Mouse (Mus musculus): Measurements from ENCODE around the gene Nup188.

Gene Nup188

GRCm38 (mm10) chr2:30380564-30381376, 94.6 kb downstream of the Nup188 start:
- peak; percentile 89 for DNase-seq (ENCODE audit: extremely low read depth, low read depth, low spot score)

GRCm38 (mm10) chr2:30381377-30381725, 95.2 kb downstream of the Nup188 start:
- no peak for DNase-seq (ENCODE audit: extremely low read depth, low read depth, low spot score)

GRCm38 (mm10) chr2:30384814-30385213, 98.6 kb downstream of the Nup188 start:
- no peak for DNase-seq (ENCODE audit: extremely low read depth, low read depth, low spot score)

- peak; percentile 89 for DNase-seq (ENCODE audit: extremely low read depth, low read depth, low spot score)
Observed at GRCm38 (mm10) chr2:30385591-30385990, 99.4 kb downstream of the Nup188 start.

GRCm38 (mm10) chr2:30386913-30387312, 100.7 kb downstream of the Nup188 start:
- no peak for DNase-seq (ENCODE audit: extremely low read depth, low read depth, low spot score)

GRCm38 (mm10) chr2:30389000-30389399, 102.8 kb downstream of the Nup188 start:
- DNase-seq (ENCODE audit: extremely low read depth, low read depth, low spot score): no peak

GRCm38 (mm10) chr2:30392114-30392576, 105.9 kb downstream of the Nup188 start, which contains the start of gene Dolpp1:
Dolpp1 (plus strand) TSS chr2:30392254.
- no peak for DNase-seq (ENCODE audit: extremely low read depth, low read depth, low spot score)

- no peak for DNase-seq (ENCODE audit: extremely low read depth, low read depth, low spot score)
Observed at GRCm38 (mm10) chr2:30392577-30393369, 106.6 kb downstream of the Nup188 start.

- DNase-seq (ENCODE audit: extremely low read depth, low read depth, low spot score): no peak
Observed at GRCm38 (mm10) chr2:30393370-30393656, 107.1 kb downstream of the Nup188 start.

Measured in fat pad, adult 2 months (tissue).